Comparison of ENCODE assay signal across 9 mouse cellular contexts in genomic region chr7:130657751-130658150, GRCm38 (mm10).
DNase-seq lines count a peak whose midpoint lies in the region.
"Had no signal": no experiment of that assay in that cellular context is flagged by ENCODE, and none has a peak within 500 bp of the region (broad histone marks: within the 10 kb centered on the region; RNA-seq: fewer than 3 reads in every experiment).

No protein-coding gene starts in this region.

- H3K9me3 ChIP-seq in heart, embryonic 10.5 days = no peaks in the 10 kb centered on the region
- no peaks in the 10 kb centered on the region for H3K9me3 ChIP-seq in limb, embryonic 10.5 days (replicated peaks)

- DNase-seq in frontal cortex, postnatal 14 days (ENCODE audit: low spot score in 2 of 2) = peak; percentile 24 to 25
- DNase-seq in frontal cortex, postnatal 36 days (ENCODE audit: low spot score in 2 of 2) = no peak
- peak; percentile 74 for DNase-seq in adrenal gland, postnatal 25 days
- DNase-seq in heart, embryonic 10.5 days (ENCODE audit: low spot score) = no peak
- DNase-seq in lung, adult 18-20 months = peak; percentile 86 to 90
- no peak for DNase-seq in limb, embryonic 10.5 days (ENCODE audit: low spot score)
- no peak for DNase-seq in layer of hippocampus, postnatal 14 days (ENCODE audit: low spot score in 2 of 2)
- DNase-seq in frontal cortex, postnatal 25 days (ENCODE audit: low spot score in 2 of 2) = no peak

- H3K27ac ChIP-seq in heart, embryonic 10.5 days = peak overlapping the region; percentile 70
- no peak overlapping the region for H3K27ac ChIP-seq in limb, embryonic 10.5 days
- H3K27ac ChIP-seq: kidney, postnatal 0 days had no signal

- H3K4me1 ChIP-seq in heart, embryonic 10.5 days = peaks cover 72% of the 10 kb centered on the region
- peaks cover 22% of the 10 kb centered on the region for H3K4me1 ChIP-seq in limb, embryonic 10.5 days

- no peaks in the 10 kb centered on the region; the same call in 1 of the 2 replicates for H3K36me3 ChIP-seq in heart, embryonic 10.5 days
- H3K36me3 ChIP-seq in limb, embryonic 10.5 days = peaks cover 3% of the 10 kb centered on the region; the same call in 1 of the 2 replicates

- no peaks in the 10 kb centered on the region for H3K27me3 ChIP-seq in heart, embryonic 10.5 days (ENCODE audit: insufficient read depth, poor library complexity, severe bottlenecking)
- no peaks in the 10 kb centered on the region for H3K27me3 ChIP-seq in limb, embryonic 10.5 days (ENCODE audit: low read depth, poor library complexity, severe bottlenecking)

- WGBS in heart, embryonic 10.5 days = 60% methylated on average over 13 of the region's 13 CpGs
- 74% methylated on average over 13 of the region's 13 CpGs for WGBS in limb, embryonic 10.5 days

- H3K4me3 ChIP-seq in heart, embryonic 10.5 days = 0 out of 2 replicates have a peak overlapping the region, but pooled peaks have one; percentile 8
- no peak overlapping the region for H3K4me3 ChIP-seq in limb, embryonic 10.5 days

Comparison
In these comparisons a context has a peak if more than half of its experiments do, and no peak if none do; other contexts are left out.
1. DNase-seq: peak in frontal cortex, postnatal 14 days (2 of 2), adrenal gland, postnatal 25 days (single experiment) and lung, adult 18-20 months (2 of 2); none in frontal cortex, postnatal 36 days (0 of 2), heart, embryonic 10.5 days (single experiment), limb, embryonic 10.5 days (single experiment), layer of hippocampus, postnatal 14 days (0 of 2) and frontal cortex, postnatal 25 days (0 of 2).